Mouse (Mus musculus): Measurements from ENCODE around the gene Icosl.

DNA sequence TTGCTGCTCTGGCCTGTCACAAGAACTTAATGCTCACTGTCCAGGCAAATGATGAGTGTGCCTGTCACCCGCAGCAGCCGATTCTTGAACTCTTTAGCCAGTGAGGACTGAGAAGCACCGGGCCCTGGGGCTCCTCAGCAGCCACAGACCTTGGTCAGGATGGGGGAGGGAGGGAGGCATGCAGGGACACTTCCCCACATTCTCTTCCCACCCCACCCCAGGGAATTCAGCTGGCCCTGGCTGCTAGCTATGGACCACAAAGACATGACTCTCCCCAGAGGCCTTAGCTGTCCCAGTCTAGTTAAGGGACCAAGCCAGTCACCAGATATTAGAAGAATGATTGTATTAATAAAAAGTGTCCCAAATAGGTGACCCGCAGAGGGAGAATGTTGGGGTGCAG lies 5.0 kb downstream of the Icosl start:
- TF ChIP-seq CTCF (IDR thresholded peaks at IDR 0.05; ENCODE audit: low read depth, low read length) (no peak), POLR2A (IDR thresholded peaks at IDR 0.05; ENCODE audit: extremely low read depth, insufficient read depth, low read length) (no peak)

All from liver, adult 2 months (tissue).